ENCODE assay signal across 10 mouse cellular contexts in genomic region chr13:112365762-112366161, GRCm38 (mm10).
DNase-seq lines count a peak whose midpoint lies in the region; ATAC-seq and TF ChIP-seq lines count a peak whose summit lies in the region.
"Had no signal": no experiment of that assay in that cellular context is flagged by ENCODE, and none has a peak within 500 bp of the region (broad histone marks: within the 10 kb centered on the region; RNA-seq: fewer than 3 reads in every experiment).

No protein-coding gene starts in this region.

- ATAC-seq in limb, embryonic 12.5 days (ENCODE audit: insufficient number of reproducible peaks, insufficient read depth, low FRiP score, low TSS enrichment, low read depth): no peak
- ATAC-seq: activated CD4-positive, CD25-positive, alpha-beta regulatory T cell, adult 4 months had no signal

- no peaks in the 10 kb centered on the region for H3K27me3 ChIP-seq in limb, embryonic 12.5 days
- no peaks in the 10 kb centered on the region for H3K27me3 ChIP-seq in limb, embryonic 10.5 days (ENCODE audit: low read depth, poor library complexity, severe bottlenecking)

- H3K4me1 ChIP-seq in limb, embryonic 12.5 days (replicated peaks): peaks cover 8% of the 10 kb centered on the region
- peaks cover 17% of the 10 kb centered on the region for H3K4me1 ChIP-seq in limb, embryonic 10.5 days

- H3K9me3 ChIP-seq in limb, embryonic 12.5 days: no peaks in the 10 kb centered on the region
- H3K9me3 ChIP-seq in limb, embryonic 10.5 days (replicated peaks): no peaks in the 10 kb centered on the region

- no peaks in the 10 kb centered on the region for H3K36me3 ChIP-seq in limb, embryonic 12.5 days
- no peaks in the 10 kb centered on the region for H3K36me3 ChIP-seq in limb, embryonic 10.5 days

- WGBS in limb, embryonic 12.5 days: 55% methylated on average over 4 of the region's 4 CpGs
- 76% methylated on average over 4 of the region's 4 CpGs for WGBS in limb, embryonic 10.5 days

- H3K4me2 ChIP-seq in limb, embryonic 12.5 days: no peak overlapping the region

- H3K9ac ChIP-seq in limb, embryonic 12.5 days (replicated peaks): no peak overlapping the region

- no peak overlapping the region for H3K4me3 ChIP-seq in limb, embryonic 12.5 days (replicated peaks)
- no peak overlapping the region for H3K4me3 ChIP-seq in limb, embryonic 10.5 days
- H3K4me3 ChIP-seq in layer of hippocampus, adult 2 months: no peak overlapping the region

- DNase-seq in limb, embryonic 10.5 days (ENCODE audit: low spot score): no peak
- peak; percentile 42 for DNase-seq in ZHBTc4 (ENCODE audit: low read depth, low spot score)
- peak; percentile 70 for DNase-seq in gastrocnemius, postnatal 25 days
- peak; percentile 50 to 61 for DNase-seq in lung, postnatal 4 days
- DNase-seq in frontal cortex, postnatal 10 days (ENCODE audit: low spot score in 2 of 2): no peak
- no peak for DNase-seq in layer of hippocampus, adult 2 months (ENCODE audit: low spot score in 2 of 2)
- DNase-seq in urinary bladder, postnatal 25 days (ENCODE audit: low spot score): no peak
- DNase-seq: left cerebral cortex, postnatal 4 days had no signal

- peak overlapping the region; percentile 42; the same call in 1 of the 2 replicates for H3K27ac ChIP-seq in limb, embryonic 12.5 days
- no peak overlapping the region for H3K27ac ChIP-seq in limb, embryonic 10.5 days
- no peak overlapping the region for H3K27ac ChIP-seq in layer of hippocampus, adult 2 months

- TF ChIP-seq CTCF in layer of hippocampus, adult 2 months (conservative IDR thresholded peaks at IDR 0.05): no peak

Comparison
In these comparisons a context has a peak if more than half of its experiments do, and no peak if none do; other contexts are left out.
1. DNase-seq: peak in ZHBTc4 (single experiment), gastrocnemius, postnatal 25 days (single experiment) and lung, postnatal 4 days (2 of 2); none in limb, embryonic 10.5 days (single experiment), frontal cortex, postnatal 10 days (0 of 2), layer of hippocampus, adult 2 months (0 of 2) and urinary bladder, postnatal 25 days (single experiment).